Mouse (Mus musculus) myocyte (in vitro differentiated cells): ENCODE measurements at regions not wholly inside any gene's neighbourhood (a gene's known extent, or its start where the extent isn't known, plus 50 kb on each side); places are given as distances from the start of the nearest gene placed in this dataset.

Experiments used
- H3K27me3 ChIP-seq: one replicate; pipeline ENCODE4 v1.6.1; 2011; ENCODE audit not compliant: control insufficient read depth, insufficient read depth, insufficient read length
- H3K36me3 ChIP-seq: one replicate; pipeline ENCODE4 v1.6.1; 2011; ENCODE audit not compliant: control insufficient read depth, insufficient read depth
- H3K4me2 ChIP-seq: one replicate; pipeline ENCODE4 v1.6.1; 2011; ENCODE audit warnings: low read depth, control low read depth
- H3K4me3 ChIP-seq: one replicate; pipeline ENCODE4 v1.5.1; 2011; ENCODE audit warnings: mild to moderate bottlenecking, control low read depth, moderate library complexity
- H3K79me2 ChIP-seq: one replicate; pipeline ENCODE4 v1.6.1; 2011; ENCODE audit not compliant: control insufficient read depth, insufficient read depth
- H3ac ChIP-seq: one replicate; pipeline ENCODE4 v1.6.1; 2011; ENCODE audit not compliant: control insufficient read depth, insufficient read length
- CEBPB ChIP-seq: IDR thresholded peaks from 2 replicates; pipeline ENCODE4 v1.6.1; 2011; ENCODE audit warnings: mild to moderate bottlenecking, moderate library complexity; ENCODE audit not compliant: poor library complexity, insufficient read depth, severe bottlenecking
- E2F4 ChIP-seq: IDR thresholded peaks from one replicate; pipeline ENCODE4 v1.6.1; 2011; ENCODE audit warnings: mild to moderate bottlenecking, control low read depth, moderate library complexity; ENCODE audit not compliant: insufficient read depth
- MAX ChIP-seq: IDR thresholded peaks from one replicate; pipeline ENCODE4 v1.6.1; 2011; ENCODE audit warnings: low read depth, mild to moderate bottlenecking, control low read depth
- MYOD1 ChIP-seq, 3 experiments: IDR thresholded peaks; one replicate each; pipeline ENCODE4 v1.6.1; 2011; ENCODE audit warnings: control low read depth in 2 of 3, low read depth in 2 of 3, mild to moderate bottlenecking in 2 of 3, moderate library complexity in 1 of 3; ENCODE audit not compliant: insufficient read length in 2 of 3, control insufficient read depth in 1 of 3
- MYOG ChIP-seq, 3 experiments: IDR thresholded peaks; one replicate each; pipeline ENCODE4 v1.6.1; 2011; ENCODE audit warnings: control low read depth in 2 of 3, low read depth in 2 of 3, mild to moderate bottlenecking in 2 of 3; ENCODE audit not compliant: insufficient read length in 2 of 3, control insufficient read depth in 1 of 3, insufficient read depth in 1 of 3
- POLR2A ChIP-seq: IDR thresholded peaks from one replicate; pipeline ENCODE4 v1.6.1; 2011; ENCODE audit warnings: low read depth, mild to moderate bottlenecking, control low read depth, moderate library complexity; ENCODE audit not compliant: insufficient read length
- POLR2AphosphoS2 ChIP-seq: IDR thresholded peaks from one replicate; pipeline ENCODE4 v1.6.1; 2011; ENCODE audit warnings: low read depth, control low read depth; ENCODE audit not compliant: insufficient read length
- REST ChIP-seq: IDR thresholded peaks from one replicate; pipeline ENCODE4 v1.6.1; 2011; ENCODE audit warnings: mild to moderate bottlenecking, control low read depth, moderate library complexity; ENCODE audit not compliant: insufficient read depth, insufficient read length
- SRF ChIP-seq: IDR thresholded peaks from one replicate; pipeline ENCODE4 v1.6.1; 2011; ENCODE audit warnings: low read depth; ENCODE audit not compliant: control insufficient read depth, insufficient read length
- TCF12 ChIP-seq: IDR thresholded peaks from one replicate; pipeline ENCODE4 v1.6.1; 2011; ENCODE audit warnings: mild to moderate bottlenecking, control low read depth; ENCODE audit not compliant: poor library complexity, insufficient read depth, severe bottlenecking
- TCF3 ChIP-seq: IDR thresholded peaks from one replicate; pipeline ENCODE4 v1.6.1; 2011; ENCODE audit warnings: low read depth, control low read depth; ENCODE audit not compliant: insufficient read length
- USF1 ChIP-seq: IDR thresholded peaks from one replicate; pipeline ENCODE4 v1.6.1; 2011; ENCODE audit warnings: low read depth, mild to moderate bottlenecking, control low read depth, moderate library complexity

- H3K4me3 ChIP-seq, result no peak overlapping the region
- H3K79me2 ChIP-seq, result no peaks in the 10 kb centered on the region
- H3K36me3 ChIP-seq, result no peaks in the 10 kb centered on the region
- no peak overlapping the region for H3ac ChIP-seq
- TF ChIP-seq POLR2A (no peak), CEBPB (no peak), POLR2AphosphoS2 (no peak), TCF12 (no peak), MYOG (IDR thresholded peaks at IDR 0.05; ENCODE audit: control insufficient read depth in 1 of 3, insufficient read depth in 1 of 3, insufficient read length in 2 of 3, low read depth in 2 of 3) (no peak), E2F4 (no peak), USF1 (no peak), REST (no peak), MAX (no peak), MYOD1 (IDR thresholded peaks at IDR 0.05; ENCODE audit: control insufficient read depth in 1 of 3, insufficient read length in 2 of 3, low read depth in 2 of 3) (no peak), SRF (no peak), TCF3 (no peak)
- H3K27me3 ChIP-seq, result no peaks in the 10 kb centered on the region
- no peak overlapping the region for H3K4me2 ChIP-seq
These were observed 253.4 kb upstream of the Kcnj3 start for GRCm38 (mm10) chr2:55182416-55182815.

GRCm38 (mm10) chr2:55206891-55207290, 228.9 kb upstream of the Kcnj3 start:
- no peaks in the 10 kb centered on the region for H3K27me3 ChIP-seq
- no peaks in the 10 kb centered on the region for H3K36me3 ChIP-seq
- no peak overlapping the region for H3ac ChIP-seq
- H3K4me3 ChIP-seq, result no peak overlapping the region
- TF ChIP-seq REST (no peak), SRF (no peak), CEBPB (peak; percentile 61; the same call in 1 of the 2 replicates)
- no peak overlapping the region for H3K4me2 ChIP-seq
- no peaks in the 10 kb centered on the region for H3K79me2 ChIP-seq

- Histone ChIP-seq H3K36me3 (no peaks in the 10 kb centered on the region), H3K4me3 (no peak overlapping the region), H3K4me2 (no peak overlapping the region), H3K79me2 (no peaks in the 10 kb centered on the region), H3ac (no peak overlapping the region), H3K27me3 (no peaks in the 10 kb centered on the region)
- TF ChIP-seq MYOG (IDR thresholded peaks at IDR 0.05; ENCODE audit: control insufficient read depth in 1 of 3, insufficient read depth in 1 of 3, insufficient read length in 2 of 3, low read depth in 2 of 3) (no peak), REST (no peak), POLR2AphosphoS2 (no peak), TCF12 (no peak)
These were observed 227.2 kb upstream of the Kcnj3 start for GRCm38 (mm10) chr2:55208620-55209019.

DNA sequence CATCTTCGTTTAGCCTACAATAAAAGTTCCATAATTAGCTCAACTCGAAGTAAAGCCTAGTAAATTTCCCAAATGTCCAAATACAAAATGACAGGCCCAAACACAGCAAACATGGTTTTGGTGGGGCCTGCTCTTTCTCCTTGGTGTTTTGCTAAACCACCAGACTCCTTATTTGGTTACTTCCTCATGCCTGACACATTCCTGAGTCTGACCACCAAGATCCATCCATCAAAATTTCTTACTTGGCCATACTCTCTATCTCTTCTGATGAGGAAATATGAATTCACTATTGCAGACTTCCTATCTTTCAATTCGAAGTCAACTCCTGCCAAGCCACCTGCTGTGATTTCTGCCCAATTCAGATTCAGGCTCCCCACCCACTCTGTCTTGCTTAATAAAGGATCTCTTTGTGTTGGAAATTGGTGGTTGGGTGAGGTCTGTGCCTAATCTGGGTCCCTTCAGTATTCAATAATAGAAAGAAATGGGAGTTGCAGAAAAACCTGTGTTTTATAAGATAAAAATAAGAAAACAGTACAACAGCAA, 225.9 kb upstream of the Kcnj3 start:
- Histone ChIP-seq H3ac (no peak overlapping the region), H3K4me2 (peak overlapping the region; percentile 20), H3K36me3 (no peaks in the 10 kb centered on the region), H3K27me3 (no peaks in the 10 kb centered on the region), H3K79me2 (no peaks in the 10 kb centered on the region), H3K4me3 (no peak overlapping the region)
- TF ChIP-seq E2F4 (no peak), USF1 (no peak), TCF3 (no peak), POLR2A (no peak), POLR2AphosphoS2 (no peak), MYOG (IDR thresholded peaks at IDR 0.05; ENCODE audit: control insufficient read depth in 1 of 3, insufficient read depth in 1 of 3, insufficient read length in 2 of 3, low read depth in 2 of 3) (no peak), REST (no peak), SRF (peak; percentile 64)

DNA sequence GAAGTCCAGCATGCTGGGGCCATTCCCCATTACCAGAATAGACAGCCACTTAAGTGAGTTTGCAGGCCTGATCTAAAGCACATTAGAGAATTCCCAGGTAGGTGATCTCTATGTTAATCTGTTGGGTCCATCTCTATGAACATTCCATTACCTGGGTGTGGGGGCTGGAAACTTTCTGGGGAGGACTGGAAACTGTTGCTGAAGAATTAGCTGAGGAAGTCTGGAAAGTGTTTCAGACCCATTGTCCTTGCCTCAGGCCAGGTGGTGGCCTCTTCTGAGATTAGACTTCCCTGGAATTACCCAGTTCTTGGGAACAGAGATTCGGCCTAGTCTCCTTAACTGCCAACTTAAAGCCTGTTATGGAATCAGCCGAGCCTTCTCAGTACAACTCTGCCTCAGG, 224.5 kb upstream of the Kcnj3 start:
- TF ChIP-seq MYOD1 (IDR thresholded peaks at IDR 0.05; ENCODE audit: control insufficient read depth in 1 of 3, insufficient read length in 2 of 3, low read depth in 2 of 3) (no peak), POLR2AphosphoS2 (no peak), MYOG (IDR thresholded peaks at IDR 0.05; ENCODE audit: control insufficient read depth in 1 of 3, insufficient read depth in 1 of 3, insufficient read length in 2 of 3, low read depth in 2 of 3) (no peak), TCF3 (no peak), CEBPB (no peak), USF1 (no peak), MAX (no peak), TCF12 (no peak), REST (no peak), SRF (no peak), E2F4 (no peak), POLR2A (no peak)
- H3K4me2 ChIP-seq, result no peak overlapping the region
- no peaks in the 10 kb centered on the region for H3K79me2 ChIP-seq
- no peak overlapping the region for H3K4me3 ChIP-seq
- H3ac ChIP-seq, result no peak overlapping the region
- H3K36me3 ChIP-seq, result no peaks in the 10 kb centered on the region
- H3K27me3 ChIP-seq, result no peaks in the 10 kb centered on the region
